Mouse (Mus musculus): Measurements from ENCODE around the gene Slc25a21. TPM values are rescaled to one million over a fixed set of nuclear protein-coding genes. Genes with fewer than 3 reads are reported as not detected.

The Slc25a21 gene
- polyA plus RNA-seq, 1 experiment = 0.62 TPM

DNA sequence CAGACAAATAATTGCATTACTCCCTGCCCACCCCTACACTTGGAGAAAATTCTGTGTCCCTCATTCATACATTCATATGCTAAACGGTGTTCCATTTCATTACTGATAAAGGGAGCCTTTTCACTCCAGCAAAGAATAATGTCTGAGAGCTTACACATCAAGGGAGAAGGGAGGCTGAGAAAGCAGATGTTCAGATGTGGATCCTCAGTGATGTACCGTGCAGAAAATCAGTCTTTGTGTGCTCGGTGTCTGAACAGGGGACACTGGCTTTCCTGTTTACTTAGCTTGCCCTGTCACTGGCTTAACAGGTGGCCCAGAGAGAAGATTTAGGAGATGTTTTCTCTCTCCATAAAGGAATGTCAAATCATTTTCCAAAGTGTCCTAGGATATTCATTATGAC is 112.8 kb downstream of the Slc25a21 start:
- DNase-seq = no peak
- TF ChIP-seq POLR2A (IDR thresholded peaks at IDR 0.05; ENCODE audit: borderline replicate concordance, insufficient read depth, low read length) (no peak), CTCF (IDR thresholded peaks at IDR 0.05; ENCODE audit: borderline replicate concordance, insufficient read depth, low read depth, low read length) (no peak)
- WGBS = 18% methylated on average over 3 of the region's 3 CpGs
- no peak overlapping the region for H3K27ac ChIP-seq (ENCODE audit: insufficient read depth, low read length)
- H3K27me3 ChIP-seq (ENCODE audit: control insufficient read depth, insufficient read depth, low read length) = no peaks in the 10 kb centered on the region
- no peak overlapping the region for H3K4me3 ChIP-seq (replicated peaks; ENCODE audit: insufficient read depth, low read depth, low read length)
- H3K4me1 ChIP-seq (ENCODE audit: control insufficient read depth, insufficient read depth, low read length) = no peaks in the 10 kb centered on the region

GRCm38 (mm10) chr12:57083533-57083932 is 113.7 kb downstream of the Slc25a21 start:
- no peak for TF ChIP-seq CTCF (IDR thresholded peaks at IDR 0.05; ENCODE audit: borderline replicate concordance, insufficient read depth, low read depth, low read length)
- no peak for TF ChIP-seq POLR2A (IDR thresholded peaks at IDR 0.05; ENCODE audit: borderline replicate concordance, insufficient read depth, low read length)
- H3K27ac ChIP-seq (ENCODE audit: insufficient read depth, low read length) = no peak overlapping the region
- H3K4me3 ChIP-seq (replicated peaks; ENCODE audit: insufficient read depth, low read depth, low read length) = no peak overlapping the region
- no peaks in the 10 kb centered on the region for H3K27me3 ChIP-seq (ENCODE audit: control insufficient read depth, insufficient read depth, low read length)
- 86% methylated on average over 5 of the region's 5 CpGs for WGBS
- no peaks in the 10 kb centered on the region for H3K4me1 ChIP-seq (ENCODE audit: control insufficient read depth, insufficient read depth, low read length)
- DNase-seq = no peak

GRCm38 (mm10) chr12:57076606-57077005 is 120.7 kb downstream of the Slc25a21 start:
- no peaks in the 10 kb centered on the region; the same call in 1 of the 2 replicates for H3K27me3 ChIP-seq (ENCODE audit: control insufficient read depth, insufficient read depth, low read length)
- DNase-seq = no peak
- no peak overlapping the region for H3K27ac ChIP-seq (ENCODE audit: insufficient read depth, low read length)
- H3K4me1 ChIP-seq (ENCODE audit: control insufficient read depth, insufficient read depth, low read length) = no peaks in the 10 kb centered on the region
- 60% methylated on average over 4 of the region's 4 CpGs for WGBS
- TF ChIP-seq CTCF (IDR thresholded peaks at IDR 0.05; ENCODE audit: borderline replicate concordance, insufficient read depth, low read depth, low read length) (no peak), POLR2A (IDR thresholded peaks at IDR 0.05; ENCODE audit: borderline replicate concordance, insufficient read depth, low read length) (no peak)
- H3K4me3 ChIP-seq (replicated peaks; ENCODE audit: insufficient read depth, low read depth, low read length) = no peak overlapping the region

- no peak overlapping the region for H3K27ac ChIP-seq (ENCODE audit: insufficient read depth, low read length)
- no peak overlapping the region for H3K4me3 ChIP-seq (replicated peaks; ENCODE audit: insufficient read depth, low read depth, low read length)
- DNase-seq = no peak
- H3K27me3 ChIP-seq (ENCODE audit: control insufficient read depth, insufficient read depth, low read length) = no peaks in the 10 kb centered on the region; the same call in 1 of the 2 replicates
- H3K4me1 ChIP-seq (ENCODE audit: control insufficient read depth, insufficient read depth, low read length) = no peaks in the 10 kb centered on the region
- TF ChIP-seq POLR2A (IDR thresholded peaks at IDR 0.05; ENCODE audit: borderline replicate concordance, insufficient read depth, low read length) (no peak), CTCF (IDR thresholded peaks at IDR 0.05; ENCODE audit: borderline replicate concordance, insufficient read depth, low read depth, low read length) (no peak)
- 82% methylated on average over 2 of the region's 2 CpGs for WGBS
Observed at GRCm38 (mm10) chr12:57072616-57073015, 124.7 kb downstream of the Slc25a21 start.

DNA sequence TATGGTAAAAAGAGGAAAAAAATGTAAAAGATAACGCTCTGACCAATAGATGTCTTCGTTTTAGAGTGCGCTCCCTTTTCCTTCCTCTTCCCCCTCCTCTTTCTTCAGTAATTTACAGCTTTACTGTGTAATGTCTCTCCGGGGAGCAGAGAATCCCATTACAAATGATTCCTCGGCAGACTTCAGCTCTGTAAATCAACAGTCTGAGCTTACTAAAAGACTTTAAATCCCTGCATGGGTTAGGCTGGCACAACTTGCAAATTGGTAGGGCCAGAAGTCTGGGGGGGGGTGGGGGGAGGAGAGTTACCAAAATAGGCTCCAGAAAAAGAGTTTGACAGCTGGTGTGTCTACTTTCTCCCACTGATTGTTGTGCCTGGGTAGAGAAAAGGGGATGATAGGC is 128.7 kb downstream of the Slc25a21 start:
- Histone ChIP-seq H3K27me3 (ENCODE audit: control insufficient read depth, insufficient read depth, low read length) (no peaks in the 10 kb centered on the region; the same call in 1 of the 2 replicates), H3K4me3 (replicated peaks; ENCODE audit: insufficient read depth, low read depth, low read length) (no peak overlapping the region), H3K27ac (ENCODE audit: insufficient read depth, low read length) (no peak overlapping the region), H3K4me1 (ENCODE audit: control insufficient read depth, insufficient read depth, low read length) (no peaks in the 10 kb centered on the region)
- TF ChIP-seq POLR2A (IDR thresholded peaks at IDR 0.05; ENCODE audit: borderline replicate concordance, insufficient read depth, low read length) (no peak), CTCF (IDR thresholded peaks at IDR 0.05; ENCODE audit: borderline replicate concordance, insufficient read depth, low read depth, low read length) (no peak)
- WGBS = 59% methylated on average over 5 of the region's 5 CpGs
- DNase-seq = no peak

DNA sequence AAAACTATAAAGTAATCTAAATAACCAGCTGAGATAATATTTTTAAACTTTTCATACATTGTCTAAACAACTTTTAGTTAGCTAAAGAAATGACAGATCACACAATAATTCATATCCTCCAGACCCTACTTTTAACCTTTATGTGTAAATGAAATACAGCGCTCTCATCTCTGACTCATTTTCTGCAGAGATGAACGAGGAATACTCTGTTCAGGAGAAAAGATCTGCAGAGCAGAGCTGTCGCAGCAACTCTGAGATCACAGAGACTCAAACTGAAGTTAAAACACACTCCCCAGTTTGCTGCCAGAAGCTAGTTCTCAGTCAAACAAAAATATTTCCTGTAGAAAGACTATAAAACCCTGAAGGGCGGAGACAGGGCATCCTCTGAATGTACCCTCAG is 177.5 kb downstream of the Slc25a21 start:
- 82% methylated on average over 4 of the region's 4 CpGs for WGBS
- DNase-seq = no peak
- H3K4me3 ChIP-seq (replicated peaks; ENCODE audit: insufficient read depth, low read depth, low read length) = no peak overlapping the region
- H3K27ac ChIP-seq (ENCODE audit: insufficient read depth, low read length) = no peak overlapping the region
- H3K27me3 ChIP-seq (ENCODE audit: control insufficient read depth, insufficient read depth, low read length) = no peaks in the 10 kb centered on the region
- no peaks in the 10 kb centered on the region for H3K4me1 ChIP-seq (ENCODE audit: control insufficient read depth, insufficient read depth, low read length)
- TF ChIP-seq CTCF (IDR thresholded peaks at IDR 0.05; ENCODE audit: borderline replicate concordance, insufficient read depth, low read depth, low read length) = no peak
- no peak for TF ChIP-seq POLR2A (IDR thresholded peaks at IDR 0.05; ENCODE audit: borderline replicate concordance, insufficient read depth, low read length)

GRCm38 (mm10) chr12:57016845-57017244 is 180.4 kb downstream of the Slc25a21 start:
- 88% methylated on average over 3 of the region's 3 CpGs for WGBS
- no peaks in the 10 kb centered on the region for H3K4me1 ChIP-seq (ENCODE audit: control insufficient read depth, insufficient read depth, low read length)
- H3K27me3 ChIP-seq (ENCODE audit: control insufficient read depth, insufficient read depth, low read length) = no peaks in the 10 kb centered on the region
- no peak for DNase-seq
- TF ChIP-seq POLR2A (IDR thresholded peaks at IDR 0.05; ENCODE audit: borderline replicate concordance, insufficient read depth, low read length) = no peak
- no peak for TF ChIP-seq CTCF (IDR thresholded peaks at IDR 0.05; ENCODE audit: borderline replicate concordance, insufficient read depth, low read depth, low read length)
- H3K27ac ChIP-seq (ENCODE audit: insufficient read depth, low read length) = no peak overlapping the region
- no peak overlapping the region for H3K4me3 ChIP-seq (replicated peaks; ENCODE audit: insufficient read depth, low read depth, low read length)

- Histone ChIP-seq H3K27me3 (ENCODE audit: control insufficient read depth, insufficient read depth, low read length) (no peaks in the 10 kb centered on the region; the same call in 1 of the 2 replicates), H3K4me3 (replicated peaks; ENCODE audit: insufficient read depth, low read depth, low read length) (no peak overlapping the region), H3K27ac (ENCODE audit: insufficient read depth, low read length) (no peak overlapping the region), H3K4me1 (ENCODE audit: control insufficient read depth, insufficient read depth, low read length) (no peaks in the 10 kb centered on the region)
- WGBS = 83% methylated on average over 3 of the region's 3 CpGs
- TF ChIP-seq CTCF (IDR thresholded peaks at IDR 0.05; ENCODE audit: borderline replicate concordance, insufficient read depth, low read depth, low read length) = no peak
- TF ChIP-seq POLR2A (IDR thresholded peaks at IDR 0.05; ENCODE audit: borderline replicate concordance, insufficient read depth, low read length) = no peak
- no peak for DNase-seq
Observed at GRCm38 (mm10) chr12:57016324-57016723, 180.9 kb downstream of the Slc25a21 start.
